Mouse (Mus musculus) right cerebral cortex, adult 2 months (tissue): Measurements from ENCODE around the gene Gm42906.

ENCODE experiments used
- DNase-seq, 2 experiments: peaks; one replicate each; pipeline ENCODE4 v3.0.0; 2021 to 2022; ENCODE audit warnings: low spot score in 2 of 2

Gm42906 gene

DNA sequence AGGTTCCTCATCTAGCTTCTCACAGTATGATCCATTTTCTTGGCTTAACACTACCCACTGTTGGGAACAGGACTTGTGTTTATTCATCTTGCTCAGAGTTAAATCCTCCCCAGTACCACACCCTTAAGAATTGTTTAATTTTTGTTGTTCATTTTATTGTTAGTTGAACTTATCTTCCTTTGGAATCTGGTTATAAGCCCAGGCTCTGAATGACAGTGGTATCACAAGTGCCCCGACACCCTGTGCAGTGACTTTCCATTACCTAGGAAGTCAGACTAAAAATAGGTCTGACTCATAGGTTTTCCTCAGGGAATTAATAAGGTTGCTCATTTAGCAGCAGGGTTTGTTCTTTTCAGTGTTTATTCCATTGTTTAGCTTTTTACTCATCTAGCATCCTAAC lies 362.7 kb downstream of the Gm42906 start:
- no peak for DNase-seq

DNA sequence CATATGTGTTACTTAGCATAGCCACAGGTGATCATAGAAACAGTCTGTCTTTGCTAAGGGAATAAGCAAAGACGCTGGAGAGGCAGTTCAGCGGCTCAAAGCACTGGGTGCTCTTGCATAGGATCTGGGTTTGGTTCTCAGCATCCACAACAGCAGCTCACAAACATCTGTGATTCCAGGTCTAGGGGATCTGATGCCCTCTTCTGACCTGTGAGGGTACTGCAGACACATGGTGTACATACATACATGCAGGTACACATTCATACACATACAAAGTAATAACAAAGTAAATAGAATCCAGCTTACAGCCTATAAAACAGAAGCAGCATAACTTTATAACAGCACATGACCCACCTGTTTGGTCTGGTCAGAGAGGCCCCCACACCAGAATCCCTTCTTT lies 366.0 kb downstream of the Gm42906 start:
- DNase-seq: no peak

DNA sequence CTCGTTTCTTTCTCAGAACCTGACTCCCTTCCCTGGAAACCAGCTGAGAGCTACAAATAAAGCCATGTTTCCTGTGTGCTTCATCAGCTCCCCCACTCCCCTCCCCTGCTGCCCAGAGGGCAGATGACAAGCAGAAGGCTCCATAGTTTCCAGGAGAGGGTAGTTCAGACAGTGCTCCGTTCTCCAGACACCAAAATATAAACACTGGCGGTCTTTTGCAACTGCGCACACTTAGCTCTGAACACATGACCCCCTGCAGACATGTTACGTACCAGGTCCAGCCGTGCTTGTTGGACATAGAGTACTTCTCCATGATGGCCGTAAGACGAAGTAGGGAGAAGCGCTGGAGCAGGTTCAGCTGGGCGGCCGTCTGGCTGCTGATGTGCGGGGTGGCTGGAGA lies 367.5 kb downstream of the Gm42906 start:
- DNase-seq: no peak

DNA sequence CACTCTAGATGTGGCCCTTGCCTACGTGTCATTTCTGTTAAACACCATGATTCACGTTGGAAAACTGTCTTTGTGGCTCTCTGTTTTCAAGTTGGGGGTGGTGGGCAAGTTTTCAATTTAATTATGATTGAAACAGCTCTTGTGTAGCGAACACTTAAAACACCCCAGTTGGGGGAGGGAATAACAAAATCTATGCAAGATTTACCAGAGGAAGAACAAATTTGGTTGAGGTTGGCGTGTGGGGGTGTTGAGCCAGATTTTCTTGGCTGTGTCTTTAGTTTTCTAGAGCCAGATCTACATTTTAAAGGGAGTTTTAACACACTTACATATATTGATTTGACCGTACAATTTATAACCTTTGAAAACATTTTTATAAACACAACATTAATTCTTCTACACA lies 368.2 kb downstream of the Gm42906 start:
- DNase-seq: peak; percentile 65 to 67

DNA sequence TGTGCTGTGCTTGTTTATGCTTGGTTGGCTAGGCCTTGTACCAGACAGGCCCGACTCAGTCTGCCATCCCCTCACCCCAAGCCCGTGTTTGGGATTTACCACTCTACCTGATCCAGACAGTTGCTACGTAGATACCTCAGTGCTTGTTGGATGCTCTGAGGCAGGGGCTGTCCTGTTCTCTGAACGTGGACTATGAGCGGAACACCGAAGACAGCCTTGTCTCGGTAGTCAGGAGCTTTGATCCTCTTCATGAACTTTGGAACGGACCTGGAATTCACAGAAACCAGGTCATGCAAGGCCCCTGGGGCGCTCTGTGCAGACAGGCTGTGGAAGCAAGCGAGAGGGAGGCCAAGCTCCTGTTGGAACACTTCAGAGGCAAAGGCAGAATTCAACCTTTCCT lies 368.6 kb downstream of the Gm42906 start:
- no peak for DNase-seq

DNA sequence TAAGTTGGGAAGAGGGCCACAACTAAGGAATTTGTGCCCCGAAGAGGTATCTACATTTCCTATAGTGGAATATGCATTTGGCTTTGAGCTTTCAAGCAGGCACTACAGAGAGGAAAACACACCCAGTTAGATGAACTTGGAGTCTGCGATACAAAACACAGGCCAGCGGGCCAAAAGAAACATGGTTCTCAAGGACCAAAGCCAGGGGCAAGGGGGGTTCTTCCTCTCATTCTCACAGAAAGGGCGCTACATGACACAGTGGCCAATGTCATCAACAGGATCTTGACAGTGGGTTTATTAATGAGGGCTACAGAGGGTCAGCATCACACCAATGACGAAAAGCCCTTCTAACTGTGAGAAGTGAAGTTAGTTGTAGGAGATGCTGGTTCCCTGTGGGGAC lies 370.2 kb downstream of the Gm42906 start:
- no peak for DNase-seq

DNA sequence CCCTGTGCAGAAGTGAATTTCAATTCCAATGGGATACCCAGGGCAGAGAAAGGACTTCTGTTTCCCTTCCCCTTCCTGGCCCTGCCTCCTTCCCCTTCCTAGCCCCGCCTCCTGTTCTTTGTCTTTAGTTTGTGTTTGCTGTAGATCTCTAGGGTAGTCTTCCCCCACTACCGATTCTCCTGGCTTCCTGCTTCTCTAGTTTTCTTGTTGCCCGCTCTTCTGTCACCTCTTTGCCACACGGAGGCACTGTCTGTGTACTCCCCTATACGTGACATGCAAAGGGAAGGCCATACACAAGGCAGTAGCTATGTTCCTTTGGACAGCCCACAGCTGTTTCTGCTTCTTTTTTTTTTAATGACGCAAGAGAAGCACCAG lies 371.1 kb downstream of the Gm42906 start:
- no peak for DNase-seq

DNA sequence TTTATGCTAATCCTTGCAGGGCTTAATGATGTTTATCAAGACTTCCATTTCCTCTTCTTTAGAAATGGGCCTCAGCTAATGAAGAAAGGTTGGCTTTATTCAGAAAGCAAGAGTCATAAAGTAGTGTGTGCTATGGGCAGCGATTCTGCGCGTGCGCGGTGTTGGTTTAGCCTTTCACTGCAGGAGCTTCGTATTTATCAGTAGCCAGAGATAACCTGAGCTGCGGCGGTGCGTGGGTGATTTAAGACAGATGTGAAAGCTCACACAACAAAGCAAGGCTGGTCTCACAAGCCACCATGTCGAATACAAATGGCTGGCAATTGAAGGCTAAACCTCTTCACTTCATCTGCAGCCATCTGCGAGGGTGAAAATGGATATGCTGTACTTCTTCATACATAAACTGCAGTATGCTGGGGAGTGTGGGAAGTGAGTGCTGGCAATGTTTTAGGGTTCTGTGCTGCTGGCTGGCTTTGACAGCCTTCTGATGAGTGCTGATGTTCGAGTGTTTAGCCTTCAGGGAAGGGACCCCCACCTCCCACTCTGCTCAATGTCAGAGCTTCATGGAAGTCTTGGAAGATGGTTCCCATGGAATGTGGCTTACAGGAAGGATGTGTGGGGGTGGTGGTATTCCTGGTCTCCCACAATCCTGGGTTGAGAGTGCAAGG lies 371.6 kb downstream of the Gm42906 start:
- DNase-seq: no peak

DNA sequence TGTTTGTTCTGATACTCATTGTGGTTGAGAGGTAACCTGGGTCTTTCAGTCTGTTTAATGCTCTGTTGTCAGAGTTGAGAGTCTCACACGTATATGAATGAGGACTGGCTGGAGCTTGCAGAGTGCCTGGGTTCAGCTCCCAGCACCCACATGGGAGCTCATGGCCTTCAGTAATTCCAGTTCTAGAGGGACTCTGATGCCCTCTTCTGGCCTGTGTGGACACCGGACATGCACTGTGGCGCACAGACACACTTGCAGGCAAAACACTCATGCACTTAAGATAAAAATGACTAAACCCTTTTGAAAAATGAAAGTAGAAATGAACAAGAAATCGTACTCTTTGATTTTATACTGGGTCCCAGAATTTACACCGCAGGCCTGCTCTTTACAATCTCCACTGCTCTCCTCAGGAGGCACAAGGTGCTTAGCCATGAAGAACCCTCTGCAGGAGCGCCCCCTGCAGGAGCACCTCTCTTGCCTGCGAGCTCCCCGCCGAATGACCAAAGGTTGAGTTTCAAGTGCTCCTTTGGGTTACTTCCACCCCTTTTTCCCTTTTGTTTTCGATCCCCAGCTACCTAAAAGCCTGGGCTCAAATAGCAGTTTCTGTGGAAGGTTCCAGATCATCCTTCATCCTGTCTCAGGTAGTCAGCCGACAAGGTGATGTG lies 372.4 kb downstream of the Gm42906 start:
- DNase-seq: no peak

DNA sequence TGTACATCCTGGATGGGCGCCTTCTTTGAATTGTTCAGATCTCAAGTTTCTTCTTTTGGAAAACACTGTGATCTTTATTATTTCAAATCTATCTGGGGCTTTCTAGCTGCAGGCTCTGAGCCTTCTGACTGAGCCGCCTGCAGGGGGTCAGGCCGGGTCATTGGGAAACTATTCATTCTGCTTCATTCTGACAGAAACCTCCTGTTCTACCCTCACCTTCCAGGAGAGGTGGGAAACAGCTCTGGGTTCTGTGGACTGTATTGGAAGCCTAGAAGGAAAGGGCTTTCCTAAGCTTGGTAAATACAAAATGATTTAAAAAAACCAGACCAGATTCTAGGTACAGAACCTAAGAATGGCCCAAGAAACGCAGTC lies 373.2 kb downstream of the Gm42906 start:
- DNase-seq: no peak

DNA sequence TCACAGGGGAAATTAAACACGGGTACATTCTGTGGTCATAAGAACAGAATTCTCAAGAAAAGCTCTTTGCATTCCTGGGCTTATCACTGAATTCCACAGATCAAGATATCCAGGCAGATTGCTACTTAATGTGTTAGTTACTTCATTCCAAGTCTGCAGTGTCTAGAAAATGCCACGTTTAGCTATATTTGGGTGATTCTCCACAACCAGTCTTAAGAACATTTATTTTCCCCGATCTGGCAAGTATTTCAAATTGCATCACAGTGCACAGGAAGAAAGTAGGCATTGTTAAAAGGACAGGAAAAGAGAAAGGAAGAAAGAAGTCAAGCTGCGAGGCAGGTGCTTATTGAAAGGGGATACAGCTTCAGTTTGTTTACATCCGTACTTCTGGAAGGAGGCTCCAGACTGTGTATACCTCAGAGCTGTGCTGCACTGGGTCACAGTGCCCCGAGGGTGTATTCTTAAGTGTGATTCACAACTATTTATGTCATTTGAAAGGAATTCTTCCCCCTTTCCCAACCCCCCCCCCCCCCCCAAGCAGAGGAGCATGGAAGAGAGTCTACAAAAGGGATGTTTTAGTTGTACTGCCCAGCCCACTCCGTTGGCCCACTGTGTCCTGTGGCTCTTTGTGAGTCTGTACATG lies 373.7 kb downstream of the Gm42906 start:
- DNase-seq: no peak

DNA sequence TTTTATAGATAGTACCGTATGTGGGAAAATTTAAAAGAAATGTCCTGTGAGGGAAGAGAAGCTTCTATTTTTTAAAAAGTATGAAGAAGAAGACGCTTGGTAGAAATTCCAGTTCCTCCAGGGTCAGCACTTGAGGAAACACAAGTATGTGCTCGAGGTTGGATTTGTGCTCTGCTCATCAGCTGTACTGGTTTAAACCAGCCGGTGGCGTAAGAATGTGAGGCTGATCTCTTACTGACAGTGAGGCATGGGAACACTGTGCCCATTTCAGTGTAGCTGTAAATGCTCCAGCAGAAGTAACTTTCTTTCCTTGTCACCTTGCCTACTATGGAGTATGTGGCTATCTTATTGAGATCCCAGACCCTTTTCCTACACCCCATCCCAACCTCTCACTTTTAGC lies 374.8 kb downstream of the Gm42906 start:
- no peak for DNase-seq

DNA sequence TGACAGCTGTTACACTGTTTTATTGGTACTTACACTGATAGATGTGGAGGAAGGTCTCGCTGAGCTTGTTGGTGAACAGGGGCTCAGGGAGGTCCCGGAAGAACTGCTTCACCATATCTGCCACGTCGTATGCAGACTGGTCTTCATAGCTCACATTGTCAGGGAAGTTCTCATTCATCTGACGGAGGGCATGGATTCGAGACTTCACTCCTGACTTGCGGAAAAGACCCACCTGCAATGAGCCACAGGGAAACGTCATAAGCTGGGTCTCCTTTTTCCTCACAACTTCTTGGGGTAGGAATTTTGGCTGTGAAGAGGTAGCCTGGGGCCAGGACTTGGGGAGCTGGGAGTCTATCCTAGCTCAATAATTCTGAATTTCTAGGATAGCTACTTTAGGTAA lies 375.6 kb downstream of the Gm42906 start:
- DNase-seq: no peak

DNA sequence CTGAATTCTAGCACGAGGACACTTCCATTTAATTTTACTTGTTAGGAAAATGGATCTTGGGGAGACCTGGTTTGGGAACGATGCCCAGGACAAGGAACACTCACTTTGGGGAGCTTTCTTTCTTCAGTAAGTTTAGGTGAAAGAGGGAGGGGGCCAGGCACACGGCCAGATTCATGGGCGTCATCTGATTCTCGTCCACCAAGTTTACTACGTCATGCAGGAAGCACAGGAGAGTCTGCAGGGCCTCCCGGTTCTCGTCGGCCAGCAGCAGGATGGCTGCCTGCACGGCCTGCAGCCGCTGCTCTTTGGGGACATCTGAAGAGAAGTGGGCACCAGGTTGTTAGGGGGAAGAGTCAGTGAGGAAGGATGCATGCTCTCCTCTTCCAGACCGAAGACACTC lies 380.5 kb downstream of the Gm42906 start:
- DNase-seq: no peak

DNA sequence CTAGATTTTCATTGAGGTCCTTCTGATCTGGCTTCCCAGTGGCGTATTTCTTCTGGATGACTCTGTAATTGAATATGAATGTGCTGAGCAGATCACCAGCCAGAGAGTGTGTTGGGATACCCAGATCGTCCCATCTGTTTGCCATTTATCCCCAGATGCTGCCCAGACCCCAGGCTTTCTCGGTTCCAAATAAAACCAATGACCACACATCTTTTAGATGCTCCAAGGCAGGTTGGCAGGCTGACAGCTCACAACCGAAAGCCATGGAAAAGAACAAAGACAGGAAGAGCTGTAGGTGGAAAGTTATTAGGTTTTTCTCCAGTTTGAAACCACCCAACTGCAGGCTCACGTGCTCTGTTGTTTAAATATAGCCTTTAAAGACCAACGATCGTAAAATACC lies 381.0 kb downstream of the Gm42906 start:
- no peak for DNase-seq

DNA sequence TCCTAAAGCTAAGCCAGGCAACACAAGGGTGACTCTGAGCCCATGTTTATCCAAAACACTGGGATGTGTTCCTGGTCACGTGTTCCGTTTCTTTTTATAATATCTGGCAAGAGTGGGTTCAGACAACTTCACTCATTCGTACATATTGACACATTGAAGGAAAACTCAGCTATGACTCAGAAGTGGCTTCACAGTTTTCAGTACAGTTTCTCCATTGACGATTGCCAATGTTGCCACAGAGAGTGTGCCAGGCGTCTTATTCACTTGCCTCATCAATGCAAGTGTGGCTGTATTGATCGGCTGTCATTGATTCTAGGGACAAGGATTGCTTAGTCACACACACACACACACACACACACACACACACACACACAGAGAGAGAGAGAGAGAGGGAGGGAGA lies 381.8 kb downstream of the Gm42906 start:
- no peak for DNase-seq

DNA sequence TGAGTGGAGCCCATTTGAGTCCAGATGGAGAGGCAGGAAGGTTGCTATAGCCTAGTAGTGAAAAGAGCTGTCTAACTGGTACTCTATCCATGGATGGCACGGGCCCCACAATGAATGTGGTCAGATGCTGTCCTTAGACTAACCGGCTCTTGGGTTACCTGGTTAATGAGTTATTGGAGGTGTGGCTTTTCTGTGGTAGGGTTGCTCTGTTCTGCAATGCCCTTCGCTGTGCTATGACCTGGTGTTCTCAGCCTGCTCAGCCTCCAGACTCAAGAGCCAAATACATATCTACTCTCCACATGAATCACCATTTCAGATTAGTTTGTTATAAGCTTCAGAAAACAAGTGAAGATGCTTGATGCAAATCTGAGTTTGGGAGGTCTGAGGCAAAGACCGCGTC lies 385.1 kb downstream of the Gm42906 start:
- DNase-seq: no peak

DNA sequence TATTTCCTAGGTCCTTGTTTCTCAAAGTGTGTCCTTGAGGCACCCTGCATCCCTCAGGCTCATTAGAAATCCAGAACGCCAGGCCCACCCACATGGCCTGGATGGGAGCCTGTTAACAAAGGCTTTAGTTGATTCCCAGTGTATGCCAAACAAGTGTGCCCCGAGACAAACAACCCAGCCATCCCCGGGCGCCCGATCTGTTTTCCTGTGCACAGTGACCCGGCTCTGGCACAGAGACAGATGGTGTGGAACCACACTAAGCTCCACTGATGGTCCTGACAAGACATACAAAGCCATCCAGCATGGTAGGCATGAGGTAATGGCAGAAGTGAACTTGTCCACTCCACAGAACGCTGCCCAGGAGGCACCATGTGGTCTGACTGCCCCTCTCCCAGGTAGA lies 390.1 kb downstream of the Gm42906 start:
- no peak for DNase-seq

DNA sequence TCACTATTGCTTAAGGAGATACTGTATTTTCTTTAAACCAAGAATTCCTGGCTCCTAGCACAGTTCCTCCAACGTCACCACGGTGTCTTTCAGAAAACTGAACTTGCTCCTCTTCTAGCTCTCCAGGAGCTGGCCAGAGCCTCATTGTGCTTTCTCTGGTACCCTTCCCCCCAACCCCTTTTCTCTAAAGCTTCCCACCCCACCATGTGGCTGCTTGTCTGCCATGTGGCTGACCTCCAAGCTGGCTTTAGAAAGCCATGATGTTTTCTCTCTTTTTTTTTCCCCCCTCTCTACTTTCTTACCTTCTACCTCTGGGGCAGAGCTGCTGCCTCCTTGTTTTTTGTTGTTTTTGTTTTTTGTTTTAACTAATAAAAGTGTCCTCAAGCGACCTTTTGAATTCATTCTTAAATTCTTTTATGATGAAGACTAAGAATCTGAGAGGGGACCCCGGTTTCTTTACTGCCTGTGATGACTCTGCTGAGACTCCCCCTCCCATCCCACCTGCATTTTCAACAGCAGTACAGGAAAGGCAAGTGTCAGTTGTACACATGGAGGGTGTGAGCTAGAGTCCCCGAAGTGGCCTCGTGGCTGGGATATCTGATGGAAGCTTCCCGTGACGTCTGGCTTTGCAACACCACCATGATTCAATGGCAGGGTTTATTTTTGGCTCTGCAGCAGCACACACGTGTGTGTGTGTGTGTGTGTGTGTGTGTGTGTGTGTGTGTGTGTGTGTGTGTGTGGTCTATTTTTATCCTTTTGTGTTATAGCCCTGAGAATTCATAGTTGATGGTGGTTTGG lies 393.0 kb downstream of the Gm42906 start:
- DNase-seq: no peak

DNA sequence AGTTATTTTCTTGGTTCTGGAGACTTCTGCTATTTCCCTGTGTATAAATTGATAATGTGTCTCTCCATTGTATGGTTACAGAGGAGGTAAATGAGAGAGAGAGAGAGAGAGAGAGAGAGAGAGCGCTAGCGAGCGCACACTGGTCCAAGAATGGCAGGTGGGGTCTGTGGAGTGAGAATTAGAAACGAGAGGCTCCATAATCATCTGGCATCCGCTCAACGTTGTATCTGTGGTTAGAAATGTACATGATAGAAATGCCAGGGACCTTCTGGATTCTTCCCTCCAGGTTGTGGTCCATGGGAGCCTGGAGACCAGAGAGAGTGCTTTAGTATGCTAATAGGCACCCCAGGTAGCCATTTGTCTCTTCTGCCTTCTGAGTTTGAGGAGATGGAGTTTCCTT lies 399.1 kb downstream of the Gm42906 start:
- DNase-seq: no peak

DNA sequence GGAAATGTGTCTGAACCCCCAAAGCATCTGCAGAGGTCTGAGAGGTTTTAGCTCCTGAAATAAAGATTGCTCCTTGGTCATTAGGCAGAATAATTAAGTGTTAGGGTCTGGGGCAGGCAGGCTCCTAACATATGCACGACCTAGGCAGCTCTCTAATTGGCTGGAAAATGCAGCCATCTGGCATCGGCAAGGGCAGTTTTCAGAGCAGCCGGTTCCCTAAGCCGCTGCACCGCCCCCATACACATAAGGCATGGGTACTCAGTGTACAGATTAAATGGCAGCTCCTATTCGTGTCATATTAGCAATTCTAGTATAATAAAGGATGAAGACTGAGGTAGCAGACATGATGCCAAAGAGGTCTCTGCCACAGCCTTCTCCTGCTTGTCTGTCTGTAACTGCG lies 400.8 kb downstream of the Gm42906 start:
- no peak for DNase-seq

DNA sequence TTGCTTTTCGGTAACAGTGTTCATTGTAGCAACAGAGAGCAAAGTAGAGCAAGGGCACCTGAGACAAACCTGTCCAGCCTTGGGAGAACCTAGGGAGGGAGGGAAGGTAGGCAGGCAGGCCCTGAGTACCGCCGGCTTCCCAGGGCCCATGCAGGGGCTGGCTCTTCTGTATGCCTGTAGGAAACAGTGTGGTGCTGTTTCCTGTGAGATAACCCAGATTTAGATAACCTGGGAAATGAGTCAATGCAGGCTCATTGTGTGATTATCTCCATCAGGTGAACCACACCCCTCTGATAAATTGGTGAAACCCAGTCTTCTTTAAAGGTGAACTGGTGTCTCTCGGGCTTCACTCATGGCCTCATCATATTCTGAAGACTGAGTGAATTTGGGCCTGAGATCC lies 401.9 kb downstream of the Gm42906 start:
- DNase-seq: no peak

DNA sequence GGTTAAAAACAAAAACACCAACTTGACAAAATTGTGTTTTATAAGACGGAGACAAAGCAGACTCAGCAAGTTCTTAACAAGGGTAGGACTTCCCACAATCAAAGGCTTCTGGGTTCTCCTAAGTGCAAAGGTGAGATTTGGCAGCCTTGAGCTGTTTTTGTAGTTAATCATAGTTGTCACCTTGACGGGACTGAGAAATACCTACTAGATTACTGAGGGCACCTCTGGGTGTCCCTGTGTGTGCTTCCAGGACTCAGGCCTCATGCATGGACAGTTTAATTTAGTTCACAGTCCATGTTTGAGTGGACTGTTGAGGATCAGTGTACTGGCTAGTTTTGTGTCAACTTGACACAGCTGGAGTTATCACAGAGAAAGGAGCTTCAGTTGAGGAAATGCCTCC lies 403.5 kb downstream of the Gm42906 start:
- no peak for DNase-seq
